Mouse (Mus musculus): ENCODE results near the gene Abi3. TPM values are rescaled to one million over a fixed set of nuclear protein-coding genes. Genes with fewer than 3 reads are reported as not detected.
"Not testable (repeated sequence)": the region's sequence is repeated elsewhere in the genome, so short reads cannot be mapped to it uniquely, and the experiment has no call there.

Gene Abi3
- 8.7 and 10.3 TPM in 2 replicates for polyA plus RNA-seq (2015; fragmentation: Nextera tagmentation; extraction: Ambion mirVana)

- peak; percentile 62 for ATAC-seq
- WGBS: 19% methylated on average over 11 of the region's 11 CpGs
These were observed at the start of gene Abi3 for GRCm38 (mm10) chr11:95842074-95842681. Gene Abi3, minus strand, starts transcription at chr11:95842476.

DNA sequence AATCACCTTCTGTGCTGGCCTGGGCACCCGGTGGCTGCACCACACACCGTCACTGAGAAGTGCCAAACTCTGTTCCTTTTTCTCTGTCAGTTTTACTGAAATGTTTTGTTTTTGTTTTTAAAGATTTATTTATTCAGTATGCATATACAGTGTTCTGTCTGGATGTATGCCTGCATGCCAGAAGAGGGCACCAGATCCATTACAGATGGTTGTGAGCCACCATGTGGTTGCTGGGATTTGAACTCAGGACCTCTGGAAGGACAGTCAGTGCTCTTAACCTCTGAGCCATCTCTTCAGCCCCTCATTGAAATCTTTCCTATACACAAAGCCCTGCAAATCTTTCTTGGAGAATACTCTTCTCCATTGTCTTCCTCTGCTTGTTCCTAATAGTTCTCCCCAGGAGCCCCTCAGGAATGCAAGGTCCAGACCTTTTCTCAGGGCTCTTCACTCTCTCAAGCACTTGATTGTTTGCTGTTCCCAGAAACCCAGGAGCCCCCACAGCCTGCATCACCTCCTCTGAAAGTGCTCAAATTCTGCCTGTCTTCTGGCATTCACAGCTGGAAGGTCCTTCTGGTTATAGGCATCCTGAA, 48.3 kb upstream of the Abi3 start:
- no peak overlapping the region for H3K4me2 ChIP-seq (ENCODE audit: low read depth, low read length)
- H3K9ac ChIP-seq (ENCODE audit: low read depth, low read length): no peak overlapping the region
- no peak overlapping the region for H3K27ac ChIP-seq (ENCODE audit: low read length)
- no peak overlapping the region for H3K4me3 ChIP-seq (ENCODE audit: low read length)
- H3K4me1 ChIP-seq (ENCODE audit: control insufficient read depth, insufficient read depth, low read length): no peaks in the 10 kb centered on the region
- peaks cover 8% of the 10 kb centered on the region; the same call in 1 of the 2 replicates for H3K9me3 ChIP-seq (ENCODE audit: control insufficient read depth, low read length)
- peaks cover 6% of the 10 kb centered on the region for H3K36me3 ChIP-seq (ENCODE audit: control insufficient read depth, insufficient read depth, low read length)
- ATAC-seq: no peak
- WGBS: 72% methylated on average over 2 of the region's 2 CpGs
- no peaks in the 10 kb centered on the region for H3K27me3 ChIP-seq (replicated peaks; ENCODE audit: control insufficient read depth, insufficient read depth, low read length)

More at GRCm38 (mm10) chr11:95842074-95842681, at the start of gene Abi3:
- Histone ChIP-seq H3K4me3 (ENCODE audit: low read length) (peak within 1 kb of the TSS; percentile 33), H3K9ac (ENCODE audit: low read depth, low read length) (peak within 1 kb of the TSS; percentile 38), H3K36me3 (ENCODE audit: control insufficient read depth, insufficient read depth, low read length) (no peaks in the 10 kb centered on the region), H3K27ac (ENCODE audit: low read length) (peak within 1 kb of the TSS; percentile 57), H3K9me3 (ENCODE audit: control insufficient read depth, low read length) (no peaks in the 10 kb centered on the region), H3K4me1 (ENCODE audit: control insufficient read depth, insufficient read depth, low read length) (peaks cover 9% of the 10 kb centered on the region), H3K27me3 (replicated peaks; ENCODE audit: control insufficient read depth, insufficient read depth, low read length) (no peaks in the 10 kb centered on the region), H3K4me2 (ENCODE audit: low read depth, low read length) (peak within 1 kb of the TSS; percentile 17)

- H3K9ac ChIP-seq (ENCODE audit: low read depth, low read length); ATAC-seq; H3K27ac ChIP-seq (ENCODE audit: low read length); H3K36me3 ChIP-seq (ENCODE audit: control insufficient read depth, insufficient read depth, low read length); H3K27me3 ChIP-seq (replicated peaks; ENCODE audit: control insufficient read depth, insufficient read depth, low read length); H3K4me3 ChIP-seq (ENCODE audit: low read length); H3K9me3 ChIP-seq (ENCODE audit: control insufficient read depth, low read length); H3K4me2 ChIP-seq (ENCODE audit: low read depth, low read length); H3K4me1 ChIP-seq (ENCODE audit: control insufficient read depth, insufficient read depth, low read length): not testable (repeated sequence)
- WGBS: 60% methylated on average over 2 of the region's 2 CpGs
These were observed 37.6 kb upstream of the Abi3 start for GRCm38 (mm10) chr11:95879861-95880260.

GRCm38 (mm10) chr11:95876296-95876695, 34.0 kb upstream of the Abi3 start:
- WGBS: 20% methylated on average over 7 of the region's 7 CpGs
- Histone ChIP-seq H3K27me3 (replicated peaks; ENCODE audit: control insufficient read depth, insufficient read depth, low read length) (no peaks in the 10 kb centered on the region), H3K4me2 (ENCODE audit: low read depth, low read length) (no peak overlapping the region), H3K27ac (ENCODE audit: low read length) (no peak overlapping the region), H3K4me1 (ENCODE audit: control insufficient read depth, insufficient read depth, low read length) (no peaks in the 10 kb centered on the region), H3K36me3 (ENCODE audit: control insufficient read depth, insufficient read depth, low read length) (no peaks in the 10 kb centered on the region), H3K4me3 (ENCODE audit: low read length) (no peak overlapping the region), H3K9ac (ENCODE audit: low read depth, low read length) (no peak overlapping the region), H3K9me3 (ENCODE audit: control insufficient read depth, low read length) (no peaks in the 10 kb centered on the region)
- no peak for ATAC-seq

- no peak overlapping the region for H3K9ac ChIP-seq (ENCODE audit: low read depth, low read length)
- H3K9me3 ChIP-seq (ENCODE audit: control insufficient read depth, low read length): no peaks in the 10 kb centered on the region
- H3K4me3 ChIP-seq (ENCODE audit: low read length): no peak overlapping the region
- no peaks in the 10 kb centered on the region for H3K27me3 ChIP-seq (replicated peaks; ENCODE audit: control insufficient read depth, insufficient read depth, low read length)
- no peak for ATAC-seq
- H3K27ac ChIP-seq (ENCODE audit: low read length): no peak overlapping the region
- H3K4me2 ChIP-seq (ENCODE audit: low read depth, low read length): no peak overlapping the region
- H3K4me1 ChIP-seq (ENCODE audit: control insufficient read depth, insufficient read depth, low read length): no peaks in the 10 kb centered on the region
- H3K36me3 ChIP-seq (ENCODE audit: control insufficient read depth, insufficient read depth, low read length): no peaks in the 10 kb centered on the region
- 44% methylated on average over 9 of the region's 9 CpGs for WGBS
These were observed 33.5 kb upstream of the Abi3 start for GRCm38 (mm10) chr11:95875804-95876203.

DNA sequence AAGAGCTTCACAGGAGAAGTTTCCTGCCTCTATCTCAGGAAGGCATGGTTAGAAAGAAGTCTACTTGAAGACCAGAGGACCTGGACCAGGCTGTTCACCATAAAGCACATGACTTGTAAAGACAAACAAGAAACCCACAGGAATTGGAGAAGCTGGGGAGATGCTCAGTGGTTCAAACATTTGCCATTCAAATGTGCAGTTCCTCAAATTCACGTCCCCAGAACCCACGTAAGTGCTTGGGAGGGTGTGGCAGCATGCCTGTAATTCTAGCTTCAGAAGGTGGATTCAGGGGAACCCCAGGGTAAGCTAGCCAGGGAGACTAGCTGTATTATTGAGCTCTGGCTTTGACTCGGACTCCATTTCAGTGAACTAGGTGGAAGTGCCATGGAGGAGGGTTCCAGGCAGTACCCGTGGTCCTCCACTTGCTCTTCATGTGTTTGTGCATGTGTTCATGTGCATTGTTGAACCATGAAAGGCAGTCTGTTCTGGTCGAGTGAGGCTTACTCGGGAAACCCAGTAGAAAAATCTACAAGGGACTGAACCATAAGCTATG, 27.7 kb upstream of the Abi3 start:
- Histone ChIP-seq H3K4me3 (ENCODE audit: low read length) (no peak overlapping the region), H3K36me3 (ENCODE audit: control insufficient read depth, insufficient read depth, low read length) (no peaks in the 10 kb centered on the region), H3K4me1 (ENCODE audit: control insufficient read depth, insufficient read depth, low read length) (no peaks in the 10 kb centered on the region), H3K4me2 (ENCODE audit: low read depth, low read length) (no peak overlapping the region), H3K9me3 (ENCODE audit: control insufficient read depth, low read length) (no peaks in the 10 kb centered on the region), H3K27ac (ENCODE audit: low read length) (no peak overlapping the region), H3K9ac (ENCODE audit: low read depth, low read length) (no peak overlapping the region), H3K27me3 (replicated peaks; ENCODE audit: control insufficient read depth, insufficient read depth, low read length) (no peaks in the 10 kb centered on the region)
- WGBS: 67% methylated on average over 6 of the region's 6 CpGs
- no peak for ATAC-seq

DNA sequence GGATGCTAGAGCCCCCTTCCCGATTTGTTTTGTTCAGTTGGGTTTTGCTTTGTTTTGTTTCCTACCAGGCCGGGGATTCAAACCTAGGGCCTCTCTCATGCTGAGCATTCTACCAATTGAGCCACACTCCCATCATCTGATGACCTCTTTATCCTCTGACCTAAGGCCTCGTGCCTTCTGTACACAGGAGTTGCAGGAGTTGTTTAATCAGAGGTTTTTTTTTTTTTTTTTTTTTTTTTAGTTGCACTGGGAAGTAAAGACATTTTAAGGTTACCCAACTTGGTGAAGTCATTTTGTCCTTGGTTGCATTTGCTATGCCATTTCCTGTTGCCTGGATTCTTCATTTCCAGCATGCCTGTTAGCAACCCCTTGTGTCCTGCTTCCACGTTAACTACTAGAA, 27.2 kb upstream of the Abi3 start:
- H3K4me2 ChIP-seq (ENCODE audit: low read depth, low read length): no peak overlapping the region
- no peak overlapping the region for H3K9ac ChIP-seq (ENCODE audit: low read depth, low read length)
- no peaks in the 10 kb centered on the region for H3K9me3 ChIP-seq (ENCODE audit: control insufficient read depth, low read length)
- H3K4me1 ChIP-seq (ENCODE audit: control insufficient read depth, insufficient read depth, low read length): no peaks in the 10 kb centered on the region
- 73% methylated on average over 4 of the region's 4 CpGs for WGBS
- H3K36me3 ChIP-seq (ENCODE audit: control insufficient read depth, insufficient read depth, low read length): no peaks in the 10 kb centered on the region
- H3K4me3 ChIP-seq (ENCODE audit: low read length): no peak overlapping the region
- no peaks in the 10 kb centered on the region for H3K27me3 ChIP-seq (replicated peaks; ENCODE audit: control insufficient read depth, insufficient read depth, low read length)
- H3K27ac ChIP-seq (ENCODE audit: low read length): no peak overlapping the region
- ATAC-seq: no peak

- 92% methylated on average over 8 of the region's 8 CpGs for WGBS
- no peaks in the 10 kb centered on the region for H3K9me3 ChIP-seq (ENCODE audit: control insufficient read depth, low read length)
- H3K36me3 ChIP-seq (ENCODE audit: control insufficient read depth, insufficient read depth, low read length): no peaks in the 10 kb centered on the region
- no peak overlapping the region for H3K4me2 ChIP-seq (ENCODE audit: low read depth, low read length)
- H3K27me3 ChIP-seq (replicated peaks; ENCODE audit: control insufficient read depth, insufficient read depth, low read length): no peaks in the 10 kb centered on the region
- H3K4me3 ChIP-seq (ENCODE audit: low read length): no peak overlapping the region
- no peak overlapping the region for H3K27ac ChIP-seq (ENCODE audit: low read length)
- ATAC-seq: no peak
- H3K9ac ChIP-seq (ENCODE audit: low read depth, low read length): no peak overlapping the region
- H3K4me1 ChIP-seq (ENCODE audit: control insufficient read depth, insufficient read depth, low read length): peaks cover 7% of the 10 kb centered on the region; the same call in 1 of the 2 replicates
These were observed 19.1 kb upstream of the Abi3 start for GRCm38 (mm10) chr11:95861397-95861796.

GRCm38 (mm10) chr11:95860071-95860490, 17.8 kb upstream of the Abi3 start:
- Histone ChIP-seq H3K27ac (ENCODE audit: low read length) (peak overlapping the region; percentile 97), H3K4me1 (ENCODE audit: control insufficient read depth, insufficient read depth, low read length) (peaks cover 7% of the 10 kb centered on the region; the same call in 1 of the 2 replicates), H3K9ac (ENCODE audit: low read depth, low read length) (peak overlapping the region; percentile 84), H3K4me3 (ENCODE audit: low read length) (peak overlapping the region; percentile 89), H3K36me3 (ENCODE audit: control insufficient read depth, insufficient read depth, low read length) (no peaks in the 10 kb centered on the region), H3K27me3 (replicated peaks; ENCODE audit: control insufficient read depth, insufficient read depth, low read length) (no peaks in the 10 kb centered on the region), H3K4me2 (ENCODE audit: low read depth, low read length) (peak overlapping the region; percentile 77), H3K9me3 (ENCODE audit: control insufficient read depth, low read length) (no peaks in the 10 kb centered on the region)
- no peak for ATAC-seq
- WGBS: 12% methylated on average over 3 of the region's 3 CpGs

Data from intestine, embryonic 16.5 days (tissue).